Mouse (Mus musculus): ENCODE data around the gene Tmem45b.

DNA sequence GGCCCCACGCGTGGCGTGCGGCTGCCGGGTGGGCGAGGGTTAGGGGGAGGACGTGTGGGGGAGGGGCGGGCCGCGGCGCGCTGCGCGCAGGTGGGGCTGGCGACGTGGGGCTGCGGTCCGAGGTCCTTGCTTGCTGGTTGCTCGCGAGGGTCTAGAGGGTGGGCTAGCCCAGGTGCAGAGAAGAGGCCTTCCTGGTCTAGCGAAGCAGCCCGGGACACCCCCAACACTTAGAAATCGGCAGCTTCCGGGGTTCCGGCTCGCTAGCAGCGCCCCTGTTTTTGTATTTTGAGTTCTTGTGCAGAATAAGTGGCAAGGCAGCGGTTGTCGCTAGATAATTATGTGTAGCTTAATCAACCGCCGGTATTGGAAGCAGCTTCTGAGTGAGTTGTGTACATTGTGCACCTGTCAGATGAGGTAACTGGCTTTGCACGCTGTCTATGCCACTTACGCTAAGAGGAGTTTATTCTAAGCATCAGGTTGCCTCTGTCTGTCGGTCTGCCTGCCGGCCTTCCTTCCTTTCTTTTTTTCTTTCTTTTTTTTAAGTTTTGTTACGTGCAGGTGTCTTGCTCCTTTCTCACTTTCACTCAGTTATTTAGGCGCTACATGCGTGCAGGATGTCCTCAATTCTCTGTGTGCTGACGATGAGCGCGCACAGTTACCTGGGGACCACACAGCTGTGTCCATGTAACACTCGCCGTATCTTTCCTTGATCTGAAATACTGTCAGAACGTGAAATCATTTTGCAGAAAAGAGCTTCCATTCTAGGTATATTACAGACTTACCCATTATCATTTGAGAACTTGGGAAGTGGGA, 77.7 kb downstream of the Tmem45b start:
- TF ChIP-seq CTCF (IDR thresholded peaks at IDR 0.05) = no peak
- TF ChIP-seq POLR2A (IDR thresholded peaks at IDR 0.05; ENCODE audit: insufficient read depth, low read depth, low read length) = no peak
